Mouse (Mus musculus) frontal cortex, adult 2 months (tissue): ENCODE measurements around the gene Rbfox2. TPM values are rescaled to one million over a fixed set of nuclear protein-coding genes. Genes with fewer than 3 reads are reported as not detected.

Source experiments
- DNase-seq, 2 experiments: peaks; one replicate each; pipeline ENCODE4 v3.0.0; 2022; ENCODE audit warnings: low spot score in 1 of 2; ENCODE audit errors: extremely low spot score in 1 of 2
- polyA plus RNA-seq: library from polyadenylated mRNA; depleted of rRNA; stranded (reverse); fragments of >200 nt; gene quantifications from 2 replicates; pipeline ENCODE4 v1.2.3, GENCODE M21; 2012

Gene Rbfox2
- polyA plus RNA-seq, 1 experiment = 212 TPM

DNA sequence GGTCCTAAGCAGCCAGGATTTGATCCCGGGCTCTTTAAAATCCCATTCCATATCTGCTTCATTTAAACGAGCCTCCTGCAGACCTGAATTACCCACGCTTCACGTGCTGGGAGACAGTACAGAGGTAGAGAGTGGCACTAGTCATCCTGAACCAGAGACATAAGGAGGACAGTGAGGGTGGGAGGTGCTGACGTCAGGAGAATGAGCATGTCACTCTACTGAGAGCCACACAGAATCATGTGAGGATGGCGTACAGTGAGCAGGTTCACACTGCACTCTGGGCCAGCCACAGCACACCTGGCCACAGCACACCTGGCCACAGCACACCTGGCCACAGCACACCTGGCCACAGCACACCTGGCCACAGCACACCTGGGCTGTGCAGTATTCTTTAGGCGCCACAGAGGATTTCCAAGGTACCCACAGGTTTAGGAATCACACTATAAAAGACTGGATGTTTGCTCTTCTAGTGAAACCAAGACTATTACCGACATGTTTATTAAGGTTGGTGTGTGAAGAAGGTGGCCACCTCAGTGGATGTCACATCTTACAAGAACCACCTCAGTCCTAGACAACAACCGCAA lies 190.6 kb downstream of the Rbfox2 start:
- DNase-seq = peak in 1 of 2 experiments; percentile 33

DNA sequence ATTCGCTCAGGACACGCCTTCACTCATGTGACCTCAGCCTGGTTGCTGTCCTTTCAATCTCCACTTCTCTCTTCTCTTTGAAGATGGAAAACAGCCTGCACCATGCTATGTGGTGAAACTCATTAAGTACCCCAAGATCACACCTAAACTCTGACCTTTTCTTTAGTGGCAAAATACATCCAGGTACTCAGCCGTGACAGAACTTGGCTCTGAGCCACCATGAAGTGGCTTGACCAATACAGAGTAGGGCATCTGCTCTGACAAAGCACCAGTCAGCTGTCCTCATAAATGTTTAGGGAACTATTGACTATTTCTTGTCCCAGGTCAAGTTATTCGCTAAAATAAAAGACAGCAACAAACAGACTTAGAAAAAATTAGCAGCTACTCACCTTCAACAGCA lies 191.3 kb downstream of the Rbfox2 start:
- DNase-seq = no peak

DNA sequence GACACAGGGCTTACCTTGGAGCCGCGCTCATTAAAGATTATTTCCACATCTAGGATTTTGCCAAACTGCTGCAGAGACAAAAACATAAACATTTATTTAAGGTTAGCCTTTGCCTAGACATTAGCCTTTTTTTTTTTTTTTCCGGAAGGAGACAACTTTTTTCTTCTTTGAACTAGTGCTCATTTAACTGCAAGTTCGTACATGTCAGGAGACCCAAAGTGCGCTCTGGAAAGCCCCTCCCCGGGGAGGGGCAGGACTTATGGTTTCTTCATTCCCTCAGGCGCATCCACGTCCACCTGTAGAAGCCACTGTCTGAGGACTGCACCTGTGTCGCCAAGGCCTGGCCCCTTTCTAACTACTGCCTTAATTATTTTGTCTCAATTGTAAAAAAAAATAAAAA lies 193.2 kb downstream of the Rbfox2 start:
- no peak for DNase-seq

DNA sequence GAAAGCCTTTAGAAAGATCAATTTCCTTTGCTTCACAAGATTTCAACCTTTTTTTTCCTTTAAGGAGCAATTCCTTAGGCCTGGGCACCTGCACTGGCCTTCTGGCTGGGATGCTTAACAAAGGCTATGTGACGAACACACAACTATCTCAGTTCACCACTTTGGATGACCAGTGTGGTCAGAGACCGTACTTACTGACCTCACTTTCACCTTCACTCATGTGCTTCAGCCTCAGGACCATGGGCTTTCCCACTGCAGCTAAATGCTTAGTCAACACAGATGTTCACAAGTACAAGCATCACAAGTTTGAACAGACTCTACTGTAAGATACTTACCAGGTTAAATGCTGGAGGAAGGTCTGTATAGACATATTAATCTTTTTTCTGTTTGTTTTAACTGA lies 194.4 kb downstream of the Rbfox2 start:
- DNase-seq = no peak

DNA sequence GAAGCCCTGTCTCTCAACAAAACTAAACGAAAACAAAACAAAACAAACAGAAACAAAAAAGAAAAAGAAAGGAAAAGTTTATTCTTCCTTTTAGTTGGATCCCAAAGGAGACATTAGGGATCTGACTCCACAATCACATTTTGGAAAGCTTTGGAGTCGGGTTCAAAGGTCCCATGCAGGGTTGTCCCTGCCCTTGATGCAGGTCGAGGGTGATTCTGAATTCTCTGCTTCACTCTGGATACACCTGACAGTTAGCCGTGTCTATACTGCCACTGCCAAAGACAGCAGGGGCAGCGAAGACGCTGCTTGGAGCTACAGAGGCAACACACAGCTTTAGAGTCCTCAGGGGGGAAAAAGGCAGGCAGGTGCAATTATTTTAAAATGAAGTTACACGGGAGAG lies 194.9 kb downstream of the Rbfox2 start:
- no peak for DNase-seq

DNA sequence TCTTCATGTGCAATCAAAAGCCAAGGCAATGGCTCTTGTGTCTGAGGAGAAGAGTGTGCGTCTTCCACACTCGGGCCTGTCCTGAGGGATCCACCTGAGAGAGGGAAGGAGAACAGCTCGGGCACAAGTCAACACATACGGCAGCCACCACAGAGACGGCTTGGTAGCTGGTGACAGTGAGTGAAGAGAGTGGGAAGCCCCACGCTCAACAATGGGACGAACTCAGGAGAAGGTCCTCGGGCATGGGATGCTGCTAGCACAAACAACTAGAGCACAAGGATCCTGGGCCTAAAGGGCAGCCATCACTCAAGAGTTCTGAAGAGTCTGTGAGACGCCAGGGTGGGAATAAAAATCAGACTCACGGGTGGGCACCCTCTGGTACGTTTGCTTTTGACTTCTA lies 196.4 kb downstream of the Rbfox2 start:
- no peak for DNase-seq

DNA sequence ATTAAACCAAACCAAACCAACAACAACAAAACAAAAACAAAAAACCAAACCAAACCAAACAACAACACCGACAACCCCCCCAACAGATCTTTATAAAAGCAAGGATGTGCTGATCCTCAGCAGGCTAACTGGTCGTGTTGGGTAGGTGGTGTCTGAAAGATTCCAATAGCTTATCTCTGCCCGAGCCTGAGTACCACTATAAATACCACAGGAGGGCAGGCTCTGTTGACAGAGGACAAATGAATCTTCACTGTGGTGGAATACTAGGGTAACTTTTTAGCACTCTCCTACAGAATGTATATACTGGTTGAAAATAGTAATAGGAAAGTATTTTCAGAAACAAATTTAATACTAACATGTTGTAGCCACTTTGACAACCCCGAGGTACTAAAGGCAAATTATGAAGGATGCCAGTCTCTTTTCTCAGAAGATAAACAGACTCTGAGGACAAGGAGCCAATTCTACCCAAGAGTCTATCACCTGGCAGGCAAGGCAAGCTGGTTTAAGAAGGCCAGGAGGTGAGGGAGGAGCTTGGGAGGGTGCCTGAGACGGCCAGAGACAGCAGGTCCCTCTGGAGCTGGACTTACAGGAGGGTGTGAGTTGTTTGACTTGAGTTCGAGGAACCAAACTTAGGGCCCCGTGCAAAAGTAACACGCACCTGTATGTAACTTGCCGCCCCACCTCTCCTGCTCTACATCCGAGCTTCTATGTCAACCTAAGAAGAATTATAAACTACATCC lies 199.5 kb downstream of the Rbfox2 start:
- no peak for DNase-seq

DNA sequence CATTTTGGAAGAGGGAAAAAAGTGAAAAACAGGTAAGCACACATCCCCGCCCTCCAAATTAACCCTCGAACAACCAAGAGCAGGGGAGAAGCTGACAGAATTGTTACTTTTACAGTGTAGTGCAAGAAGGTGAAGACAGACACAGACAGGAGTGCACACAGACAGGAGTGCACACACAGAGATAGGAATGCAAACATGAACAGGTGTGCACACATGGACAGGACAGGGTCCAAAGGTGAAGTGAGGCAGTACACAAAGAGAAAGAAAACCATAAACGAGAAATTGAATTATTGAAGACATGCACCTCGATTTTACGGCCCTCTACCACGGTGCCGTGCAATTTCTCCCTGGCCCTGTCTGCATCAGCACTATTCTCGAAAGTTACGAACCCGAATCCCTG lies 201.5 kb downstream of the Rbfox2 start:
- no peak for DNase-seq

DNA sequence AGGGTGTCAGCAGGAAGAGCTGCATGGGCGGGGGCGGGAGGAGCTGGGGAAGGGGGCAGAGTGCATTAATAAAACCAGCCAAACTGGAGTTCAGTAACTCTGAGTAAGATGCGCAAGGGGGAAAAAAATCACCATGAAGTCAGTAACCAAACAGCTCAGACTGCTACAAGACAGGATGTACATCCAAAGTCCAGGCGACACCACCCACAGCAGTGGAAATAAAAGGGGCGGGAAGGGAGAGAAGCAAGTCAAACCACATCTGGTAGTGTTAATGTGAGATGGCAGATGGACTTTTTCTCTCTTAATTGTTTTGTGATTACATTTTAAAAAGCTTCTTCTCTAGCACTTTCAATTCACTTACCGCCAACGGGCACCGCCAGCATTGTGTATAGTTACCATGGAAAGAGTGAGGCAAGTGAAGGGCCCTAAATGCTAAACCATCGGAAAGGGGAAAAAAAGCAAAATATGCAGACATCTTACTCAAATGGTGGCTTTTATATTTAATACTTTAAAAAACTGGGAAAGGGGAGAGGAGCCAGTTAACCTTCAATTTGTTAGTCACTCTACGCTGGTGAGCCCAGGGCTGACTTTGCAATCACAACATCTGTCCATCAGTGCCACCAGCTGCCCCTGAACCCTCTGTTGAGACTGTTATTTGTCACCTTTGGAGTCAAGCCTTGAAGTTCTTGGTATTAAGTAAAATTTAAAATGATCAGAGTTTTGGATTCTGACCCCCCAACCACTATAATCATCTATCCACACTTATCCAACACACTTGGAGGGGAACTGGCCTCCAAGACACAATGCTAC lies 202.2 kb downstream of the Rbfox2 start:
- DNase-seq = peak in 1 of 2 experiments; percentile 33

DNA sequence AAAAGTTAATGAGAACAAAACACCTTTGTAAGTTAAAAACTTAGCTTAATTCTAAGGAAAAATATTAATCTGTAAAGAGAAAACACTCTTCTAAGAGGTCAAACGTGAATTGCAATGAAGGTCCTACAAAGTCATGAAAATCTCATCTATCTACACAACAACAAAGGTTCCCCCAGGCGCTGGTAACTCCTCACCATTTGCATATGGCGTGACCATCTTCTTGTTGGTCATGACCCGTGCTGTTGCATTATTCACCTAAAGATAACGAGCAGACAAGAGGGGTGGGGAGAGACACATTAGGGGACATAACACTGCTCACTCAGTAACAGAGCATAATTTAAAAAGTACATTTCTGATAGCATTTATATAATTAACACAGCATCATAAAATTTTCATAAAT lies 204.1 kb downstream of the Rbfox2 start:
- DNase-seq = no peak

DNA sequence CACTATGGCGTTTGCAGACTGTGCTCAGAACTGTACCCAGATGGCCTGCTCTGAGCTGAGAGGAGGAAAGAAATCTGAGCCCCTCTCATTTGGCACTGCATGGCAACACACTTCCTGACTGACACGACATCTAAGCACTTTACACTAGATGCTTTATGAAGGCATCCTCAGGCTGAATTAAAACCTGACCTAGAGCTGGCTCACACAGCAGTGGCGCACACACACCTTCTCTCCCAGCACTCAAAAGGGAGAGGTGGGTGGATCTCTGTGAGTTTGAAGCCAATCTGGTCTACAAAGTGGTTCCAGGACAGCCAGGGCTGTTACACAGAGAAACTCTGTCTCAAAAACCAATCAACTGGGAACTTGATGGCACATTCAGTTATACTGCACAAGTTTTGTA lies 207.0 kb downstream of the Rbfox2 start:
- no peak for DNase-seq

DNA sequence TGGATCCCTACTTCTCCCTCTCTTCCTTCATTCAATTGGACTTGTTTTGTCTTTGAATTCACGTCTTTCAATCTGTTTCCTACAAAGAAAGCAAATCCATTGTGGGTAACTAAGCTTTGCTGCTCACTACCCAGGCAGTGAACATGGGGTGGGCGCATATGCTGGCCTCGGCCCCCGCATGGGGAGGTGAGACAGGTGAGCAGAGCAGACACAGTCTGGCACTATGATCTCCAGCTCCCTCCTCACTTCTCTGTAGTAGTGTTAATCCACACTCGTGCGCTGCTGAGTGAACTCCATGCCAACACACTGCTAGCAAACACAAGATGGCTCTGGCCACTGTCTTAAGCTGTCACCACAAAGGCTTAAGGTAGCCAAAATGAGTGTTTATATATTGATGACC lies 209.4 kb downstream of the Rbfox2 start:
- DNase-seq = no peak

DNA sequence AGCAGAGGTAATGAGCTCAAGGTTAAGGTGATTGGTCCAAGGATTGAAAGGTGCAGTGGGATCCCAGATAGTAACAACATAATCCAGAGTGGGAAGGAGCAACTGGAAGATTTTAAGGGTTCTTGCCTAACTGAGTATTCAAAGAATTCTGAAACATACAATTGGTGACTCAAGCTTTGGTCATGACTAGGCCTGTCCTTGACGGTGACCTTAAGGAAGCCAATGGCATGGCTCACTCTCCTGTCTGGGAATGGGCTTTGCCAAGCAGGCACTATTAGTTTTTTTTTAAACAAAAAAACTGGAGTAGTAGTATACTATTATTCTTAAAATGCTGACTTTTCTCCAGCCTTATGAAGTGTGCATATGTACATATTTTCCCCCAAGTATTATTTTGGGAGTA lies 211.6 kb downstream of the Rbfox2 start:
- no peak for DNase-seq

DNA sequence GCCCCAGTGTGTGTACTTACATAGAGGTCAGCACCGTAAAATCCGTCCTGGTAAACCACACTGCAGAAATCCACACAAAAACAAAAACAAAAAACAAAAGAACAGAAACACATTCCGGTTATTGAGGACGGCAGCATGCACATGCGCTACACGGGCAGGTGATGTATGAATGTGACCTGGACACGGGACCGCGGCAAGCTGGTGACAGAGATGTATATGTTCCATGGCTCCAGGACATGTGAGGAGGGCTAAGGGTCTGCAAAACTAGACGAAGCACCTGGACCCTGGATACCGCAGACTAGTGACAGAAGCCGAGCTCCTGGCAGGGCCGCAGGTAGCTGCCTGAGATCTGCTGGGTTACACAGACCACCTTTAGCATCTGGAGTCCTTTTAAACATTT lies 212.4 kb downstream of the Rbfox2 start:
- DNase-seq = no peak

DNA sequence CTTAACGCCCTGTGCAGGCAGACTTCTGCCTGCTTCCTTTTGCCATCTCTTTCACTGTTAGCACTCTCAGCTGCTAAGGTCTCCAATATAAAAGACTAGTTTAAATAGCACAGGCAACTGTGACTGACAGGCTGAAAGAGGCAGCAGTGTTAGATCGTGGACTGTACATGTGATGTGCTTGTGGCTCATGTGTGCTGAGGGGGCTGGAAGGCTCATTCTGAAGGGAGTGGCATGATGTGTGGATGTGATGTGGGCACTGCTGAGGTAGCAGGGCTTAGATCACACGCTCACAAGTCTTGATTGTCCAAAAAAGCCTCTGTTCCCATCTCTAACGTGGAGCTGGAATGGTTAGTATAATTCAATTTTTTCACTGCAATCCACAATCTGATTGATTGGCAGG lies 215.4 kb downstream of the Rbfox2 start:
- no peak for DNase-seq

DNA sequence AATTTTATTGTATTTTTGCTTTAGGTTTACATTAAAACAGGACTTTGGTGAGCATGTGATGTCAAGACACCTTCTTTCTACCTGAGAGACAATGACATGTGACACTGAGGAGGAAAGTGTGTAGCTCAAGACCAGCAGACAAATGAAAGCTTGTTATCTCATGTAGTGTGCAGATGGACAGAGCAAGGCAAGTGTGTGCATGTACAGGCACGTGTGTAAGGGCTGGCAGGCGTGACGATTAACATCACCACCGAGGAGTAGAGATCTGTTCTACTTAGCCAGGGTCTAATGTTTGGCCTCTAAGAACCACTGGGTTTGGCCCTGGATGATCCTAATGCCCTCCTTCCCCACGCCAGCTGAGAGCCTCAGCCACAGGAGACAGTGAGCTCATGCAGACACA lies 216.3 kb downstream of the Rbfox2 start:
- no peak for DNase-seq

DNA sequence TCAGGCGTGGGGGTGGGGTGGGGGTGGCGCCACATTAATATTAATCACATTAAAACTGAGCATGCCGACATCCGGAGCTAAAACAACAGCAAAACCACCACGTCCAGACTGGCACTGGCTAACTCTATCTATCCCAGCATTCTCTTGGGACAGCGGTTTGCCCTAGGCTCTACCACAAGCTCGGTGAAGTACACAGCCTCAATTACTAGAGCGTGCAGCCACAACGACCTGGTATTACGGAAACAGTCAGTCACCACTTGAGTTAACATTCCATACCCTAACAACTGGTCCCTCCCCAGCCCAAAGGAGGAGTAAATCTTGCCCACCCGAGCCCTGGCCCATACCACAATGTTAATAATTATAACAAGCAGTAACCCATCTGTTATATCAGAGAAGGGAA lies 217.6 kb downstream of the Rbfox2 start:
- no peak for DNase-seq

DNA sequence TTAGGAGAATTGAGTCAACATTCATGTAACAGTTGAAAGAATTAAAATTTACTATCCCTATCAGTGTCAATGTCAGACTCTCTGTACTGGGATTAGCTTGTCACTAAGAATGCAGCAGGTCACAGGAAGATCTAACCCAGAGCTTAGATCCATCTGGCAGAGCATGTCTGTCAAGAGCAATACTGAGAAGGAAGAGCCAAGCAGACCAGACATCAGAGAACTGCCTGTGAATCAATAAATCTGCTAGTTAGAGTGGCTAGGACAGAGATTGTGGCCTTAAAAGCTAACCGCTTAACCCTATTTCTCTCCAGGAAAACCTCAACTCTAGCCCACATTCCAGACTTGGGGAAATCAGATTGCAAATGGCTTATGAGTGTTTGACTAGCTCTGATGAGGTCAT lies 220.3 kb downstream of the Rbfox2 start:
- DNase-seq = no peak

DNA sequence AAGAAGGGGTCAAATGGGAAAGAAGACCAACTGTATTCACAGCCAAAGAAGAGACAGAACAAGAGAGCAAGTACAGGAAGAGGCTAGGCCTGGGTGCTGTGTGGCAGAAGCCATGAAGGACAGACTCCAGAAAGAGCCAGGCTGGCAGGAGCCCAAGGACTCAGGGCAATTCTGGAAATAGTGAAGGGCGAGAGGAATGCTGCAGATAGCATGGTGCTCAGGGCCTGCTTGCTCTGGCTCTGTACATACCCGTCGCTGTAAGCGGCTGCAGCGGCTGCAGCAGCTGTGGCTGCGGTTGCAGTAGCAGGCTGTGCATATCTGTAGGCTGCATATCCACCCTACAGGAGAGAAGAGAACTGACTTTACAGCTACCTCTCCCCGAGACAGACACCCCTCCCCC lies 221.0 kb downstream of the Rbfox2 start:
- no peak for DNase-seq

DNA sequence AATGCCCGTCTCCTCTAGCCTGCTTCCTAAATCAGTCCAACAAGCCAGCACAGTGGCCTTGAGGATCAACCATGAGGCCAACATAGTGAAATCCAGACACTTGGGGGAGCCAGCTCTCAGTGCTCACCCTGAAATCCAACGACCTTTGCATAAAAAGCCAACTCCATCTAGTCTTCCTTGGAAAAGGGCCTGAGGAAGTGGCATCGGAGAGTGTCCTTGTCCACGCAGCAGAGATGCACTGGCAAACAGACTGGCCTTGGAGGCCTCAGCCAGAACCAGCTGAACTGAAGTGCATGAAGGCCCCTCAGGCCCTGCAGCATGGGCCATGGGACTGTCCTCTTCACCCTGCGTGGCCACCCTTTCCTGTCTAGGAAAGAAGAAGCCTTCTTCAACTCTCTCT lies 225.3 kb downstream of the Rbfox2 start:
- no peak for DNase-seq

DNA sequence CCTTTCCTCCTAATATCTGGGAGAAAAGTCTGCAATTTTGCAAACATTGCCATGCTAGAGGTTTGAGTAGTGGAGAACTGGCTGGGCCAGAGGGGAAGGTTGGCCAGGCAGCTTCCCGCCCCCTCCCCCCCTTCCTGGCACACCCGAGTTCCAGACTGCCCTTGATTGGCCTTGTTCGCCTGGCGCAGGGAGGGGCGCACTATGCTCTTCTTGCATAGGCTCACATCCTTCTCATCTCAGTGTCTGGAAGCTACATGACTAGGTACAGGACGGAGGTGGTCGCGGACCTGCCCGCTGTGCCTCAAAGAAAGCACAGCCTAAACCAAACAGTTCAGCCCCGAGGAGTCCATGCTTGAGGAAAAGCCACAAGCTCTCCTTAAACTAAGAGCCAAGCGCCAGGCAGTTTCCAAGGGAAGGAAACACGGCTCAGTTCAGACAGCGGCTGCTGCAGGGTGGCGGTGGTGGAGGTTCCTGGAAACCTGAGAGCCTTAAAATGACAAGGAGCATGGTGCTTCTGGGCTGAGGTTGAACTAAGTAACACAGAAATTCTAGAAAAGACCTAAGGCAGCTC lies 226.0 kb downstream of the Rbfox2 start:
- no peak for DNase-seq
